Mouse (Mus musculus) kidney, postnatal 10 days (tissue): ENCODE results near the gene Nsrp1.
A peak's percentile ranks its signal among the peaks of the same experiment; 100 is the strongest.
"Not testable (repeated sequence)": the region's sequence is repeated elsewhere in the genome, so short reads cannot be mapped to it uniquely, and the experiment has no call there.

ENCODE experiments used
- DNase-seq: peaks from one replicate; pipeline ENCODE4 v3.0.0; 2021; ENCODE audit warnings: mixed read lengths

The Nsrp1 gene

GRCm38 (mm10) chr11:77078273-77079134, at the start of gene Nsrp1:
Gene Nsrp1 (minus strand): TSS chr11:77078435.
- DNase-seq = peak; percentile 97

- DNase-seq = no peak
Observed at GRCm38 (mm10) chr11:77111141-77111540, 32.9 kb upstream of the Nsrp1 start.

- DNase-seq = no peak
Observed at GRCm38 (mm10) chr11:77108442-77108841, 30.2 kb upstream of the Nsrp1 start.

- not testable (repeated sequence) for DNase-seq
Observed at GRCm38 (mm10) chr11:77107872-77108271, 29.6 kb upstream of the Nsrp1 start.

GRCm38 (mm10) chr11:77106961-77107360, 28.7 kb upstream of the Nsrp1 start:
- no peak for DNase-seq

- DNase-seq = peak; percentile 89
Observed at GRCm38 (mm10) chr11:77100137-77100937, 22.1 kb upstream of the Nsrp1 start.

- DNase-seq = no peak
Observed at GRCm38 (mm10) chr11:77098332-77098972, 20.2 kb upstream of the Nsrp1 start.

GRCm38 (mm10) chr11:77096991-77097390, 18.8 kb upstream of the Nsrp1 start:
- peak; percentile 22 for DNase-seq

- DNase-seq = peak; percentile 50
Observed at GRCm38 (mm10) chr11:77096581-77096980, 18.3 kb upstream of the Nsrp1 start.

- DNase-seq = peak; percentile 43
Observed at GRCm38 (mm10) chr11:77095206-77095605, 17.0 kb upstream of the Nsrp1 start.

GRCm38 (mm10) chr11:77094136-77094535, 15.9 kb upstream of the Nsrp1 start:
- DNase-seq = peak; percentile 37

GRCm38 (mm10) chr11:77093208-77093607, 15.0 kb upstream of the Nsrp1 start:
- DNase-seq = peak; percentile 75

GRCm38 (mm10) chr11:77089162-77089561, 10.9 kb upstream of the Nsrp1 start:
- DNase-seq = no peak

GRCm38 (mm10) chr11:77087004-77087403, 8.8 kb upstream of the Nsrp1 start:
- no peak for DNase-seq

GRCm38 (mm10) chr11:77084001-77084682, 5.9 kb upstream of the Nsrp1 start:
- DNase-seq = no peak

- no peak for DNase-seq
Observed at GRCm38 (mm10) chr11:77079361-77079760, 1.1 kb upstream of the Nsrp1 start.

- DNase-seq = peak; percentile 47
Observed at GRCm38 (mm10) chr11:77077792-77078191, 443 bp downstream of the Nsrp1 start.

- DNase-seq = not testable (repeated sequence)
Observed at GRCm38 (mm10) chr11:77077331-77077730, 904 bp downstream of the Nsrp1 start.

GRCm38 (mm10) chr11:77070721-77071120, 7.5 kb downstream of the Nsrp1 start:
- DNase-seq = peak; percentile 63

- DNase-seq = no peak
Observed at GRCm38 (mm10) chr11:77068825-77069224, 9.4 kb downstream of the Nsrp1 start.

GRCm38 (mm10) chr11:77063406-77063805, 14.8 kb downstream of the Nsrp1 start:
- no peak for DNase-seq

GRCm38 (mm10) chr11:77061951-77062350, 16.3 kb downstream of the Nsrp1 start:
- DNase-seq = peak; percentile 28

GRCm38 (mm10) chr11:77042816-77043215, 35.4 kb downstream of the Nsrp1 start:
- DNase-seq = no peak
